Mouse (Mus musculus): ENCODE data around the gene Hrasls.

Hrasls gene

DNA sequence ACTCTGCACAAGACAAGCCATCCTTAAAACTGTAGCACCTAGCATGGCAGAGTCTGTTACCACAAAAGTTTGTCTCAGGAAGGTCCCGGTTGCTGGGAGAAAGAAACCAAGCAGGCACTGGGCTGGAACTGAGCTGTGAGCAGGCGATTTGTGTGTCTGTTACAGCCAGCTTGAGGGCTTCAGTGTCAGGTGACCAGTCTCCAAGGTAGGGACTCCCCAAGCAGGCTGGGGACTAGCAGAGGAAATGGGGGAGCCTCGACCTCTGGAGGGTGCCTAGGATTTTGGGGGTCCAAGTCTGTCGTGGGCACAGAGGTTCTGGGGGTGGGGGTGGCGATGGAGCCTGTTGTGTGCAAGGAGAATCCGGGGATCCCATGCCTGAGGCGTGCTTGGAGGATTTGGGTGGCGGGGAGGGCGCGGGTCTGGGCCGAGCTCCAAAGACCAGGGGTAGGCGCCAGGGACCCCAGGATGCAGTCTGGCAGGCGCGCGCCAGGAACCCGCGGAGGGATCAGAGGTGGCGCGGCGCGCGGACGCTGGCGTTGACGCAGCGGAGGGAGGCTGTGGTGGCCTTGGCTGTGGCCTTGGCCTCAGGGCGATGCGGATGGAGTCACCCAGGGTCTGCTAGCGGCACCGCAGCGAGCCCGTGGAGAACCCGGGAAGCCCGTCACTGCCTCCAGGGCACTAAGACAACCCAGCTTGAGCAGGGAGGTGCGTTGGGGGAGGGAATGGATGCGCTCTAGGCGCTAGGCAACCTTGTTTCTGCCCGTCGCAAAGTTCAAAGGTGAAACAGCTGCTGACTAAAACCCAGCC is at the start of gene Hrasls:
Hrasls (plus strand) TSS at position 91 of the 807 bp plus-strand sequence.
- no peak for DNase-seq (ENCODE audit: low spot score in 2 of 2)

DNA sequence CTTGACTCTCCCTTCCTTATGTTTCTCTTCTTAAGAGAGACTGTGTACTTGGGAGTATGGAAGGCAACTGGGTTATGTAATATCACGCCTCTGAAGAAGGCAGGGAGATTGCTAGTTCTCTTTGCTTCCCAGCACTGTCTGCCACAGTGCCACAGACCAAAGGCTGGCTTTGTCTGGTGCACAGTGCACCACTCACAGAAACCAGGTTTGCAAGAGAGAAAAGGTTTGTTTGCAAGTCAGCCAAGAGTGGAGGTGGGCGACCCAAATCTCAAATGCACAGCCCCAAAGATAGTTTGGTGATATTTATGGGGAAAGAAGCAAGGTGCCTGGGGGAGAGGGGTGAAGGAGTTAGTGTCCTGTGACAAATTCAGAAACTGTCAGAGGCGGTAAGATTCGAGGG is 47.2 kb upstream of the Hrasls start:
- no peak for DNase-seq (ENCODE audit: low spot score in 2 of 2)

DNA sequence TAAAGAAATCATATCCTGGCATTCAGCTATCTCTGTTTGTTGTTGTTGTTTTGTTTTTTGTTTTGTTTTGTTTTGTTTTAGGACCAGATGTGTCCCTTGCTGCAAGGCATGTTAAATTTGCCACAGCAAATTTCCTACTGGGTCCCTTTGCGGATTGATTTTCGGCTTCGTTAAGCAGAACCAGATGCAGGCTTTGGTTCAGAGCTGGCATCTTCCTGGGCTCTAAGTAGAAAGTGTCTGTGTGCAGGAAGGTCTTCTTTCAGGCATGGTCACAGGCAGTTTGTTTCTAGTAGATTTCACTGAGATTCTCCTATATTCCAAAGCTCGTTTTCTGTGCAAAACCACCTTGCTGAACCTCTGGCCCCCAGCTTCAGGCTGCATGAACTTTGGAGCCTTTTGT is 42.4 kb upstream of the Hrasls start:
- no peak for DNase-seq (ENCODE audit: low spot score in 2 of 2)

DNA sequence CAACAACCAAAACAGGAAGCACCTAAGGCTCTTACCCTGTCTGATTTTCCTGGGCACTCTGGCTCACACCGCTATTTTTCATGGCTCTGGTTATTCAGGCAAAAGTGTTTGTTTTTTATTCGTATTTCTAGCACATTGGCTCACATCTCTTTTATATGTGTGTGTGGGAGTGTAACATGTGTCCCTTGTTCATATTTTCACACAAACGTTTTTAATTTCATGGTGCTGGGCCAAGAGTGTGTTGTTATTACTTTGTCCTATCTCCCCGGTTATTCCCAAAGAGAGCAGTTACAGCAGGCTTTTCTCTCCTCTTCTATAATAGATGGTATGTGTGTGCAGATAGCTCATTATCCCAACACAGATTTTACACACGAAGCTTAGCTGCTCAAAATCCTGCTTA is 37.8 kb upstream of the Hrasls start:
- no peak for DNase-seq (ENCODE audit: low spot score in 2 of 2)

DNA sequence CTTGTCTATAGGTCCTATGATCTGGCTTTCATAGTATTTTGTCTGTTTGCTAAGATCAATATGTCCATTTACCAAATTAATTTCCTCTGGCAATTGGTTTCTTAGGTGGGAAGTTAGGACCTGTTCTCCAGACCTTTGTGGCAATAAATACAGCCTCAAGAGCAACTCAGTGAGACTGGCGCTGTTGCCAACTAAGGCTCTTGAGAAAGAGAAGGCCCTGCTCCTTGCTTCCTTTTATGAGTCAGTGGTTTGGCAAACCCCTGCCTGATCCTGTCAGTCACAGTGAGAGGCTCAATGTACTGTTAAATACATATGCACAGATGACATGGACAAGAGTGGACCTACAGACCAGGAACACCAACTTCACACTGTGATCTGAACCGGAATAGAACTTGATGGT is 36.3 kb upstream of the Hrasls start:
- DNase-seq (ENCODE audit: low spot score in 2 of 2), result no peak

DNA sequence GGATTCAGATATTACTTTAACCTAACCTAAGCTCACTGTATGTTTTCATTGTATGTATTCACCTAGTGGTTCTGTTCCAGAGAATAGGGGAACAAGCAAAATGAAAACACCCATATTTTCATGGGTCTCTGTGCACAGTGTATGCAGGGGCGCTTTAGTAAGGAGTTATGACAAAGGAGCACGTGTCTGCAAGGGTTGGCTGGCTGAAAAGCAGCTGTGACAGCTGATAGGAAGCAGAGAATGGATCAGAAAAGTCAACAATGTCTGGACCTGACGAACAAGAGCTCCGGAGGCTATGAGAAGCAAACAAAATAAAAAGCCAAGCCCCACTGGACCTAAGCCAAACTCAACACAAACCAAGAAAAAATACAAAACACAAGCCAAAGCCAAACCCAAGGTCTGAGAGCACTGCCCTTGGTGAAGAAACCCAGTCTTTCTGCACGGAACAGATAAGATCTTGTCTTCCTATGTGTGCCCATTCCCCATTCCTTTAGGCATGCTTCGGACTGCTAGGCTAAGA is 34.6 kb upstream of the Hrasls start:
- DNase-seq (ENCODE audit: low spot score in 2 of 2), result no peak

DNA sequence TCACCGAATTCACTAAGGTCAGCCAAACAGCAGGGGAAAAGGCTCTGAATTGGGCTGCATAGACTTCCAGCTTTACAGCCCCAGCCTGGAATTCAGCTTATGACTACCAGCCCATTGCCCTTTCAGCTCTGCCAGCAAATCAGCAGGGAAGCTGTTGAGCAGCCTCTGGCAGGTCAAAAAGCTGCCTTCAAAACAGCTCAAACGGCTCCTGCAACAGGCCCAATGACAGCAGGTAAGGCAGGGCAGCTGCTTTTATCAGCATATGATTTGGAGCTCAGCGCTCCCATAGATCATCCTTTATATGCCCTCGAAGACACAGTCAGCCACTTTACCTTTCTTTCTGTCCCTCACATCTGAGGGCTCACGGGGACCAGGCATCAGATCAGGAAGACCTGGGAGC is 16.6 kb upstream of the Hrasls start:
- no peak for DNase-seq (ENCODE audit: low spot score in 2 of 2)

DNA sequence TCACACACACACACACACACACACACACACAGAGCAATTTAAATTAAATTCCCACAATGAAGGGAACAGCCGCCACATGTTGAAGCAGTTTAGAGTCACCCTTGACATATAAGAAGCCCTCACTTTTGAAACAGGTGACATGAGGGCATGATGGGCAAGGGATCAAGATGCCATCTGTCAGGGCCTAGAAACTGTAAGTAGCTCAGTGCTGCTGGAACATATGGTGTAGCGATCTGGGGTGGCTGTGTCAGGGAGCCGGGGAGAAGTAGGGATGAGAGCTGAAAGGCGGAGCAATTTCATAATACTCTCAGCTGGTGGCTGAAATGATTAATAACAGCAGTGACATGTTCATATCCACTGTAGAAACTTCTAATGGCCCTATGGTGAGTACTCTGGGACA is 15.5 kb upstream of the Hrasls start:
- no peak for DNase-seq (ENCODE audit: low spot score in 2 of 2)

DNA sequence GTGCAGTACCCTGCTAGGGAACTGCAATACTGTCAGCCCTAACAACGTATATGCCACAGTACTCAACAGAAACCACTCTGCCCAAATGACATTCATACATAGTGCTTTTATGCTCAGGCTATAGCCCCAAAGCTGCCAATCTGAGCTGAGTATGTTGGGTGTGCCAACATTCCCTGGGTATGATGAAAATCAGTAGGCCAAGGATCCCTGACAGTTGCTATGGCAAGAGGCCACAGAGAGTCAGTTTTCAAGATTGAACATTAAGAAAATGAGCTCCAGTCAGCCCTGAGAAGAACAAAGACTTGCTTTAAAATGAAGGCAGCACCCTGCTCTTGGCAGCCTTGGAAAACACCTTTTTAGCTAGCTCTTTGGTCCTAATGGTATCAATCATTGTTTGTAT is 14.3 kb upstream of the Hrasls start:
- DNase-seq (ENCODE audit: low spot score in 2 of 2), result no peak

DNA sequence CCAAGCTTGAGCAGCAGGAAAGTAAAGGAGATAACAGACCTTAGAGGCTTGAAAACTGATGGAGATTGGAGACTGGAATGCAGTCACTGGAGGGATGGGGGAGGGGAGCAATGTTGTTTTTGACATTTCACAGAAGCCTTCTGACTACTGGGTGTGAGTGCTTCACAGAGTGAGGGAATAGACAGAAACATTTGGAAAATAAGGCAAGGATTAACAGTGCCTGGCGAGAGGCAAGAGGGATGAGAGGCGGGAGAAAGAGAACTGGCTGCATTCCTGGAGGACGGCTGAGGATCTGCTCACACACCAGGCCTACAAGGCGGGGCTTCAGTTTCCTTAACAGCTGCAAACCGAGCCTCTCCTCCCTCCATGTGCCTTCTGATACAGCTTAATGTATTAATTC is 11.0 kb upstream of the Hrasls start:
- DNase-seq (ENCODE audit: low spot score in 2 of 2), result no peak

DNA sequence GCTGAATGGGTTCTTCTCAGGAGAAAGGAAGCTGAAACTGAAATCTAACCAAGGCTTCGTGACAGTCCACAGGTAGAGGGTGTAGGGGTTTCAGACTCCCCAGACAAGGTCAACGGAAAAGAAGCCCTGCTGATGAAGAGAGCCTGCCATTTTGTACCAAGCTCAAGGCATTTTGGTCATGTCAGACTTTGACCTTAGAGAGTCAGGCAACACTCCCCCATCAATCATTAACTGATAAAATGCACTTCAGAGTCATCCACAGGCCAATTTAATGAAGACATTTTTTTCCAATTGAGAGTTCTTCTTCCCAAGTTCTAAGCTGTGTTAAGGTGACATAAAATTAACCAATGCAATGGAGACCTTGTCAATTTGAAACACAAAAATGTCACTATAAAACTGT is 8.3 kb upstream of the Hrasls start:
- no peak for DNase-seq (ENCODE audit: low spot score in 2 of 2)

DNA sequence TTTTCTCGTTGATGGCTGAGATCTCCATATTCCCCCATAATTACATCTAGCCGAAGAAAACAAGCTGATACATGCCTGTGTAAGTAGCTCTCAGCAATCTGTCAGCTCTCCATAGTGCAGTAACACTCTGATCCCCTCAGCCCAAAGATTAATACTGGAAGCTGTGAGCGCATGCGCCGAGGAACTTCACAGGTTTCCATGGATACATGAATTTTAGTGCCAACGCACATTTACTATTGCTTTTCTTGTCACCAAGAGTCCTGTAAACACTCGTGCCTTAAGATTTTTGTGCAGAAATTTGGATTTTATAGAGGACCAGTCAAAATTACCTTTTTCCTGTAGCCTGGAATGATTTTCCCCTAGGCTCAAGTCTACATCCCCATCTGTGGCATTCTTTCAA is 4.6 kb upstream of the Hrasls start:
- DNase-seq (ENCODE audit: low spot score in 2 of 2), result no peak

DNA sequence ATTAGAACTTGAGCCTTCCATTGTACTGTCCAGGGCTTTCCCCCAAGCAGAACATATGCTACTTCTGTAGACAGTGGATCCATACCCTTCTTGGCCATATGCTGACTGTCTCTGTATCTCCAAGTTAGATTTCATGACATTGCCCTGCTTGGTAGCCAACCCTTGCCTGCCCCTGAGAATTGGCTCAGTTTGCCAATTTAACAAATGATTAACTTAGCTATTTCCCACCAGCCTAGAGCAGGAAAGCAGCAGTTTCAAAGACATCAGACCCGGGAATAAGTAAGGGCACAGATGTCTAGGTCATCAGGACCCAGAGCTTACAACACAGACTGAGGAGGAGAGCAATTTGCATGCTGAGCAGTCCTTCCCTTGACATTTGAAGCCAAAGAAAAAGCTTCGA is 3.9 kb upstream of the Hrasls start:
- no peak for DNase-seq (ENCODE audit: low spot score in 2 of 2)

DNA sequence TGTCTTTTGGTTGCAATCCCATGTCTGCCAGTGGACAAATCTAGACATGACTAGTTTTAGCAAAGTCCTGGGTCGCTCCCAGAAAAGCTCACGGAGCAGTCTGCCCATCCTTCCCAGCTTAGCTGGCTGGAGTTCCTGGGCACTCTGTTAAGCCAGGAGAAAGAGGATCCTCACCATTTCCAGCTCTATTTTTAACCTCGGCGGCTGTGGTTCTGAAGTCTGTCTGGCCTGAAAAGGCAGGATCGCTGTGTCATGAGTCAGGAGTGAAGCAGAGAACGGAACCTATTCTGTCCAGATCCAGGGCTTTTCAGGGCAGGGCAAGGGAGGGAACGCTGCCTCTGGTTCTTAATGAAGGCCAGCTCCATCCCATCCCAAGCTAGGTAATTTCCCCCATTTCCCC is 654 bp upstream of the Hrasls start:
- DNase-seq (ENCODE audit: low spot score in 2 of 2), result no peak

DNA sequence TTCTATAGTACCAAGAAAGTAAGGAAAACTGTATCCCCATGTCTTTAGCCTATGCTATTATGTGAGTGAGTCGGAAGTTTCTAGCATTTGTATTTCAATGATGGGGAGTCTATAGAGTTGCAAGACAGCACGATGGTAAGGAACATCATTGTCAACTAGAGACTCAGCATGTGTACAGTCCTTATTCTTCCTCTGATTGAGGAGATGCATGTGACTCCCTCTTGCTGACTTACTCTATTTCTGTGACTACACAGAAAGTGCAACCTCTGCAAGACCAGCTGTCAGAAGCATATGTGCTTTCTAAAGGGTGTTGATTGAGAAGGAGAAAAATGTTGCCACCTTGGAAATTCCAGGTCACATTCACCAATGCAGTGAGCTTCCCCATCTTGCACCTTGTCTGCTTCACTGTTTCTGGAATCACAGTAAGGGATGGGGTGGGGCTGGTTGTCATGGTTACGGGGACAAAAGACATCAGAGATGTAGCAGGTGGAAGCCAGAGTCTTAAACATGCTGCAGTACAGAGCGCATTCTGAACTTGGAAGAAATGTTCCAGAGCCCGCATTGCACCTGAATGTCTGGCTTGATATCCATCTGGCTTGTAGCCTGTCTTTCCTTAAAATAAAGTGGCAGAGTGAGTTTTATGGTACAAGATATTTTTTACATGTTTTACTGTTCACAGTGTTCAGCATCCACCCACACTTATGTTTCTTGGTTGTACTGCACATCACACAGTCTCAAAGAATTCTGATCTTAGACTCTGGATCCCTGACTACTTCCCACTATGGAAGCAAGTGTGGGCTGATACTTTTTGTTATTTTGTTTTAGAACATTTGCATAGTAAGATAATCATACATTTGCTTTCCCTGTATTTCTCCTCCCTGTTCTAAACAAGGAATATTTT is 7.2 kb downstream of the Hrasls start:
- no peak for DNase-seq (ENCODE audit: low spot score in 2 of 2)

DNA sequence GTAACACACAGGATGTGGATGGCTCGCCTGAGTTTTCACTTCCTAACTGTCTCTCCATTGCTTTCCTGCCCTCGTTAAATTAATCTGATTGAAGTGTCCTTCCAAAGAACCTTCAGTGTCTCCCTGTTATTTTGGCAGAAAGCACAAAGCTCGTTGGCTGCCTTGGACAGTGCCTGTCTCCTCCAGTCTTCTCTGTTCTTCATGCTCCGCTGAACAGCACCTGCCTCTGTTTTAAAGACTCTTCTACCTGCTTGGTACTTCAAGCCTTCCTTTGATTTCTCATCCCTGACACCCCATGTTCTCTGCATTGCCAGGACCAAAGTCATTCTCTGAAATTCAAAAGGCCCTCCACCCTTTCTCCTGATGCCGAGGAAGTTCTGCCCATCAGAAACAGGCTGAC is 26.5 kb downstream of the Hrasls start:
- DNase-seq (ENCODE audit: low spot score in 2 of 2), result no peak

DNA sequence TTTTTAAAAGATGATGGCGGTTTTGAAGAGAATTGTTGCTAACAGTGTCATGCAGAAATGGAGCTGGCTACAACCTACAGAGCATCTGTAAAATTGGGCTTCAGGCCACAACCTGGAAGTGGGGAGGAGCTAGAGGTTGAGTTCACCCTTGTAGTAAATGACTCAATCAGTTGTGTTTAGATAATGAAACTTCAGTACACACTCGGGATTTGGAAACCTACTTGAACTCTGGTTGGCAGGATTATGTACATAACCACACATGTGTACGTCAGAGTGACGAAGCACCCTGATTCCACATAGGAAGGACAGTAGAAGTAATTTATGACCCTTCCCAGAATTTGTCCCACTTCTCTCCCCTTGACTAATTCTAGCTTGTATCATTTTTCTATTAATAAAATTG is 44.8 kb downstream of the Hrasls start:
- no peak for DNase-seq (ENCODE audit: low spot score in 2 of 2)

Data from spleen, postnatal 36 days (tissue).